Mouse (Mus musculus) heart, embryonic 13.5 days (tissue): ENCODE data around the gene 2200002D01Rik. TPM values are rescaled to one million over a fixed set of nuclear protein-coding genes. Genes with fewer than 3 reads are reported as not detected.

Experiments
- ATAC-seq: fragments of 200-750 bp; cut with Nextera tagmentation; 2 replicates; pipeline ENCODE4 v1.8.0; 2017; ENCODE audit warnings: moderate TSS enrichment; ENCODE audit not compliant: insufficient number of reproducible peaks, low FRiP score, low TSS enrichment; ENCODE audit errors: extremely low read depth
- H3K27ac ChIP-seq: fragments of 300-500 bp; sonication (generic); replicated peaks from 2 replicates; pipeline ENCODE4 v1.5.1; 2015; ENCODE audit warnings: moderate library complexity, mild to moderate bottlenecking, inconsistent platforms
- H3K27me3 ChIP-seq: fragments of 300-500 bp; sonication (generic); replicated peaks from 2 replicates; pipeline ENCODE4 v1.6.1; 2015; ENCODE audit warnings: mild to moderate bottlenecking, inconsistent platforms
- H3K36me3 ChIP-seq: fragments of 300-500 bp; sonication (generic); 2 replicates; pipeline ENCODE4 v1.6.1; 2015; ENCODE audit warnings: mild to moderate bottlenecking, inconsistent platforms
- H3K4me1 ChIP-seq: fragments of 300-500 bp; sonication (generic); 2 replicates; pipeline ENCODE4 v1.6.1; 2015; ENCODE audit warnings: inconsistent platforms
- H3K4me2 ChIP-seq: fragments of 300-500 bp; sonication (generic); 2 replicates; pipeline ENCODE4 v1.6.1; 2015; ENCODE audit warnings: inconsistent platforms, mild to moderate bottlenecking, moderate library complexity
- H3K4me3 ChIP-seq: fragments of 300-500 bp; sonication (generic); 2 replicates; pipeline ENCODE4 v1.5.1; 2015; ENCODE audit warnings: moderate library complexity, mild to moderate bottlenecking, inconsistent platforms
- H3K9ac ChIP-seq: fragments of 300-500 bp; sonication (generic); 2 replicates; pipeline ENCODE4 v1.6.1; 2015; ENCODE audit warnings: inconsistent platforms, mild to moderate bottlenecking, moderate library complexity
- H3K9me3 ChIP-seq: fragments of 300-500 bp; sonication (generic); 2 replicates; pipeline ENCODE4 v1.6.1; 2016; ENCODE audit warnings: inconsistent platforms
- WGBS: fragments of 180-500 bp; shearing (Covaris S2); methylation state at CpG from one replicate; pipeline ENCODE4 v1.1.7; 2015; ENCODE audit warnings: mixed read lengths; 5-methylcytosine and 5-hydroxymethylcytosine counted together
- polyA plus RNA-seq: library from polyadenylated mRNA; unstranded; fragments of >200 nt; fragmentation: Nextera tagmentation; extraction: Ambion mirVana; gene quantifications from 2 replicates; pipeline ENCODE4 v1.2.1, GENCODE M21; 2015

2200002D01Rik gene
- polyA plus RNA-seq, 1 experiment from 2014 or later = 7.3 TPM

GRCm38 (mm10) chr7:29288942-29289638, 40.8 kb upstream of the 2200002D01Rik start, which contains the start of gene Ppp1r14a:
Ppp1r14a (plus strand) TSS chr7:29289308.
- H3K27me3 ChIP-seq = peaks cover 69% of the 10 kb centered on the region
- H3K4me3 ChIP-seq = peak within 1 kb of the TSS; percentile 65
- H3K27ac ChIP-seq = peak within 1 kb of the TSS; percentile 52
- H3K4me2 ChIP-seq = peak within 1 kb of the TSS; percentile 90
- peak within 1 kb of the TSS; percentile 79 for H3K9ac ChIP-seq
- no peaks in the 10 kb centered on the region for H3K9me3 ChIP-seq
- H3K4me1 ChIP-seq = peaks cover 50% of the 10 kb centered on the region
- no peak; the same call in 1 of the 2 replicates for ATAC-seq
- under 1% methylated on average over 59 of the region's 59 CpGs for WGBS
- H3K36me3 ChIP-seq = no peaks in the 10 kb centered on the region

- Histone ChIP-seq H3K9me3 (no peaks in the 10 kb centered on the region), H3K36me3 (no peaks in the 10 kb centered on the region), H3K4me2 (no peak overlapping the region), H3K9ac (no peak overlapping the region), H3K4me3 (no peak overlapping the region), H3K27me3 (peaks cover 69% of the 10 kb centered on the region), H3K4me1 (peaks cover 45% of the 10 kb centered on the region), H3K27ac (no peak overlapping the region)
- WGBS = 82% methylated on average over 2 of the region's 2 CpGs
- no peak for ATAC-seq
Measured at GRCm38 (mm10) chr7:29288079-29288478, 39.8 kb upstream of the 2200002D01Rik start.

DNA sequence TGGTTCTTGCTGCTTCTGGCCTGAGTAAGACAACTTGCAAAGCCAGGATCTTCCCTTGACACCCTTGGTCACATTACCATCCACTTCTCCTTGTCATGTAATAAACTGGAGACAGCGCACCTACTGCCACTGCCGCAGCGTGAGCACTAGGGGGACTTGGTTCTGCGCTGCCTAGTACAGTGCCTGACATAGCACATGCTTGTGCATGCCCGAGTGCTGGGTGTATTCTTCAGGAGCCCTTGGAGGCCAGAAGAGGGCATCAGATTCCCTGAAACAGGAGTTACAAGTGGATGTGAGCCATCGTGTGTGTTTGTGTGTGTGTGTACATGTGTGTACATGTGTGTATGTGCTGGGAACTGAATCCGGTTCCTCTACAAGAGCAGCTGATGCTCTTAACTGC, 39.2 kb upstream of the 2200002D01Rik start:
- H3K4me3 ChIP-seq = no peak overlapping the region
- WGBS = 79% methylated on average over 7 of the region's 7 CpGs
- no peak overlapping the region for H3K27ac ChIP-seq
- H3K27me3 ChIP-seq = peaks cover 73% of the 10 kb centered on the region
- no peaks in the 10 kb centered on the region for H3K9me3 ChIP-seq
- peaks cover 39% of the 10 kb centered on the region for H3K4me1 ChIP-seq
- H3K36me3 ChIP-seq = no peaks in the 10 kb centered on the region
- ATAC-seq = no peak
- no peak overlapping the region for H3K4me2 ChIP-seq
- no peak overlapping the region for H3K9ac ChIP-seq

- no peak overlapping the region for H3K9ac ChIP-seq
- peaks cover 38% of the 10 kb centered on the region for H3K4me1 ChIP-seq
- no peaks in the 10 kb centered on the region for H3K36me3 ChIP-seq
- H3K9me3 ChIP-seq = no peaks in the 10 kb centered on the region
- no peak for ATAC-seq
- H3K4me3 ChIP-seq = no peak overlapping the region
- H3K4me2 ChIP-seq = no peak overlapping the region
- WGBS = 79% methylated on average over 6 of the region's 6 CpGs
- peaks cover 75% of the 10 kb centered on the region for H3K27me3 ChIP-seq
- H3K27ac ChIP-seq = no peak overlapping the region
Measured at GRCm38 (mm10) chr7:29284523-29284922, 36.3 kb upstream of the 2200002D01Rik start.

DNA sequence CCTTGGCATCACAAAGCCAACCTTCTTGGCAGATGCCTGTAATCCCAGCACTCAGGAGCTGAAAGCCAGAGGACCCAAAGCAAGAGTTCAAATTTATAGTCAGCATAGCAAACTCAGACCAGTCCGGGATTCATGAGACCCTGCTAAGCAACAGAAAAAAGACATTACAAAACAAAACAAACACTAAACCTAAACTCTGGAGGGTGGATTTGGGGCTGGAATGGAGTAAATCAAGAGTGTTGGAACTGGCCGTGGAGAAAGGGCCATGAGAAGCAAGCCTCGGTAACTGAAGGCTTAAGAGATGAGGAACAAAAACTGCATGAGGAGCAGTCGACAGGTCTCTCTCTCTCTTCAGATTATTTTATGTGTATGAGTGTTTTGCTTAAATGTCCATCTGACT, 35.6 kb upstream of the 2200002D01Rik start:
- Histone ChIP-seq H3K27me3 (peaks cover 71% of the 10 kb centered on the region), H3K4me2 (no peak overlapping the region), H3K9me3 (no peaks in the 10 kb centered on the region), H3K36me3 (no peaks in the 10 kb centered on the region), H3K4me1 (peaks cover 35% of the 10 kb centered on the region), H3K4me3 (no peak overlapping the region), H3K9ac (no peak overlapping the region), H3K27ac (no peak overlapping the region)
- ATAC-seq = no peak
- 74% methylated on average over 4 of the region's 4 CpGs for WGBS

GRCm38 (mm10) chr7:29282074-29282554, 33.8 kb upstream of the 2200002D01Rik start:
- Histone ChIP-seq H3K4me2 (peak overlapping the region; percentile 98), H3K27me3 (peaks cover 56% of the 10 kb centered on the region), H3K9me3 (no peaks in the 10 kb centered on the region), H3K36me3 (no peaks in the 10 kb centered on the region), H3K27ac (peak overlapping the region; percentile 67; the same call in 1 of the 2 replicates), H3K4me1 (peaks cover 32% of the 10 kb centered on the region), H3K9ac (peak overlapping the region; percentile 86), H3K4me3 (peak overlapping the region; percentile 71)
- WGBS = 8% methylated on average over 21 of the region's 21 CpGs
- ATAC-seq = no peak

GRCm38 (mm10) chr7:29281201-29282073, 33.2 kb upstream of the 2200002D01Rik start, which contains the start of gene Spint2:
Spint2 (minus strand) TSS chr7:29281912.
- Histone ChIP-seq H3K36me3 (no peaks in the 10 kb centered on the region), H3K4me3 (peak within 1 kb of the TSS; percentile 71), H3K27me3 (peaks cover 54% of the 10 kb centered on the region), H3K4me1 (peaks cover 38% of the 10 kb centered on the region), H3K9ac (peak within 1 kb of the TSS; percentile 86), H3K9me3 (no peaks in the 10 kb centered on the region), H3K4me2 (peak within 1 kb of the TSS; percentile 98), H3K27ac (peak within 1 kb of the TSS; percentile 67)
- peak; percentile 43; the same call in 1 of the 2 replicates for ATAC-seq
- under 1% methylated on average over 76 of the region's 80 CpGs for WGBS

DNA sequence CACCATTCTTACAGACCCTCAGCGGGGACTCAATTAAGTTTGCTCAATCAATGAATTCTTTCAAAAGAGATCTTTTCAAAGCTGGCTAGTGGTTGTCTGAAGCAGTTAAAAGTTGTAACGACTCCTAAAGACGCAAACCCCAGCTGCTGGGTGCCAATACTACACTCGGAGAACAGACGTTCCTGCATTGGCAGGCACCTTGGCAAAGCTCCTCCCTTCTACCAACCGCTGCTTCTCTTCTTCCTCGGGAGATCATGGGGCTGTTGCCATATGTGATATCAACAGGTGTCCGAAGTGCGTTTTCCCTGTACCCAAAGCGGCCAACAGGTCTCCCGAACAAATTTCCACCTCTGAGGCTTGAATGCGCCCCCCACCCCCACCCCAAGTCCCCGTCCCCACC, 32.5 kb upstream of the 2200002D01Rik start:
- Histone ChIP-seq H3K9ac (peak overlapping the region; percentile 86), H3K9me3 (no peaks in the 10 kb centered on the region), H3K27ac (0 out of 2 replicates have a peak overlapping the region, but pooled peaks have one; percentile 57), H3K4me2 (peak overlapping the region; percentile 98), H3K4me3 (peak overlapping the region; percentile 71), H3K36me3 (no peaks in the 10 kb centered on the region), H3K27me3 (peaks cover 50% of the 10 kb centered on the region), H3K4me1 (peaks cover 38% of the 10 kb centered on the region)
- no peak for ATAC-seq
- 14% methylated on average over 13 of the region's 13 CpGs for WGBS

DNA sequence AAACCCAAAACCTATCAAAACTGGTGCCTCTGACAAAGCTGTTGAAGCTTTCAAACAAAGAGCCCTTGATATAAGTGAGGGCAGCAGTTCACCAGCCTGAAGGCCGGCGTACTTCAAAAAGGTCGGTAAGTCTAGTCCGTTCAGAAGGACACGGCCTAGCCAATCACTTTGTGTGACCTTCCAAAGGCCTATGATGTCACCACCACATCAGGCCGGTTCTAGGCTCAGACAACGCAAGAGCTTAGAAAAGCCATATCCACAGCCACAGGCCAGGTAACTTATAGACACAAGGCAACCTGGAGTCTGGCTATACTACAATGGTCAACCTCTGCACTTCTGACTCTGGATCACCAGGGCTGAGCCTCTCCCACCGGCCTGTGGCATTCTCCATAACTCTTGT, 31.7 kb upstream of the 2200002D01Rik start:
- Histone ChIP-seq H3K4me3 (peak overlapping the region; percentile 71; the same call in 1 of the 2 replicates), H3K27ac (peak overlapping the region; percentile 57), H3K9me3 (no peaks in the 10 kb centered on the region), H3K36me3 (no peaks in the 10 kb centered on the region), H3K27me3 (peaks cover 41% of the 10 kb centered on the region), H3K4me2 (peak overlapping the region; percentile 98), H3K9ac (no peak overlapping the region), H3K4me1 (peaks cover 38% of the 10 kb centered on the region)
- no peak for ATAC-seq
- 19% methylated on average over 8 of the region's 8 CpGs for WGBS

- H3K27me3 ChIP-seq = peaks cover 34% of the 10 kb centered on the region
- H3K4me3 ChIP-seq = no peak overlapping the region
- no peaks in the 10 kb centered on the region for H3K9me3 ChIP-seq
- H3K27ac ChIP-seq = peak overlapping the region; percentile 57
- H3K4me1 ChIP-seq = peaks cover 42% of the 10 kb centered on the region
- H3K4me2 ChIP-seq = peak overlapping the region; percentile 98
- H3K36me3 ChIP-seq = no peaks in the 10 kb centered on the region
- ATAC-seq = no peak
- H3K9ac ChIP-seq = no peak overlapping the region
Measured at GRCm38 (mm10) chr7:29279261-29279660, 31.0 kb upstream of the 2200002D01Rik start.

DNA sequence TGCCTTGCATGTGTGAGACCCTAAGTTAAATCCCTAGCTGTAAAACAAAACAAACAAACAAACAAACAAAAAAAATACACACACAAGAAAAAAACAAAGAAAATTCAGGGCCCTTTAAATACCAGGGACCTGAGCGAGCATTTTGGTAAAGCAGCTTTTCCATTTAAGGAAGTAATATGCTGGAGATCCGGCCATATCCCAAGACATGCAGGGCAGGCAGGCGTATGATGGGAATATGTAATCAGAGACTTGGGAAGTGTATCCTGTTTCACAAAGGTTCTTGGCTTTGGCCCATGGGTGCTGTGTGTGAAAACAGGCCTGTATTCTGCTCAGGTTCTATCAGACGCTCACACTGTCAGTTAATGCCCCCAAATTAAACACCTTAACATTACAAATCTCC, 29.2 kb upstream of the 2200002D01Rik start:
- no peaks in the 10 kb centered on the region for H3K9me3 ChIP-seq
- H3K4me3 ChIP-seq = no peak overlapping the region
- peaks cover 58% of the 10 kb centered on the region for H3K4me1 ChIP-seq
- H3K36me3 ChIP-seq = no peaks in the 10 kb centered on the region
- H3K27ac ChIP-seq = no peak overlapping the region
- ATAC-seq = no peak
- no peak overlapping the region for H3K4me2 ChIP-seq
- H3K27me3 ChIP-seq = peaks cover 21% of the 10 kb centered on the region
- H3K9ac ChIP-seq = no peak overlapping the region
- 77% methylated on average over 4 of the region's 4 CpGs for WGBS
